Mouse (Mus musculus): ENCODE data around the gene Ston2.

Ston2 gene

GRCm38 (mm10) chr12:91787959-91788437 is at the start of gene Ston2:
Gene Ston2, minus strand, starts transcription at chr12:91788387.
- in situ Hi-C loops (cut with MboI, MseI): loop anchor here (5.0 kb wide), 1 partner anchor 141 kb away; no protein-coding TSS in a partner anchor

- in situ Hi-C loops (cut with MboI, MseI): no loop called here
Measured at GRCm38 (mm10) chr12:91837401-91838065, 49.3 kb upstream of the Ston2 start.

GRCm38 (mm10) chr12:91833939-91834333 is 45.7 kb upstream of the Ston2 start:
- in situ Hi-C loops (cut with MboI, MseI): no loop called here

GRCm38 (mm10) chr12:91833237-91833938 is 45.2 kb upstream of the Ston2 start:
- in situ Hi-C loops (cut with MboI, MseI): no loop called here

GRCm38 (mm10) chr12:91831410-91831809 is 43.2 kb upstream of the Ston2 start:
- in situ Hi-C loops (cut with MboI, MseI): no loop called here

- in situ Hi-C loops (cut with MboI, MseI): no loop called here
Measured at GRCm38 (mm10) chr12:91820461-91820860, 32.3 kb upstream of the Ston2 start.

- in situ Hi-C loops (cut with MboI, MseI): no loop called here
Measured at GRCm38 (mm10) chr12:91818726-91819125, 30.5 kb upstream of the Ston2 start.

GRCm38 (mm10) chr12:91815990-91816389 is 27.8 kb upstream of the Ston2 start:
- in situ Hi-C loops (cut with MboI, MseI): no loop called here

GRCm38 (mm10) chr12:91815552-91815951 is 27.4 kb upstream of the Ston2 start:
- in situ Hi-C loops (cut with MboI, MseI): no loop called here

- in situ Hi-C loops (cut with MboI, MseI): no loop called here
Measured at GRCm38 (mm10) chr12:91808911-91809310, 20.7 kb upstream of the Ston2 start.

- in situ Hi-C loops (cut with MboI, MseI): no loop called here
Measured at GRCm38 (mm10) chr12:91807761-91808160, 19.6 kb upstream of the Ston2 start.

GRCm38 (mm10) chr12:91807095-91807494 is 18.9 kb upstream of the Ston2 start:
- in situ Hi-C loops (cut with MboI, MseI): no loop called here

GRCm38 (mm10) chr12:91804262-91804661 is 16.1 kb upstream of the Ston2 start:
- in situ Hi-C loops (cut with MboI, MseI): no loop called here

- in situ Hi-C loops (cut with MboI, MseI): no loop called here
Measured at GRCm38 (mm10) chr12:91803207-91803932, 15.2 kb upstream of the Ston2 start.

- in situ Hi-C loops (cut with MboI, MseI): no loop called here
Measured at GRCm38 (mm10) chr12:91802586-91803206, 14.5 kb upstream of the Ston2 start.

- in situ Hi-C loops (cut with MboI, MseI): no loop called here
Measured at GRCm38 (mm10) chr12:91800861-91801385, 12.7 kb upstream of the Ston2 start.

- in situ Hi-C loops (cut with MboI, MseI): no loop called here
Measured at GRCm38 (mm10) chr12:91799821-91800335, 11.7 kb upstream of the Ston2 start.

GRCm38 (mm10) chr12:91799379-91799773 is 11.2 kb upstream of the Ston2 start:
- in situ Hi-C loops (cut with MboI, MseI): no loop called here

GRCm38 (mm10) chr12:91798720-91799378 is 10.7 kb upstream of the Ston2 start:
- in situ Hi-C loops (cut with MboI, MseI): no loop called here

- in situ Hi-C loops (cut with MboI, MseI): no loop called here
Measured at GRCm38 (mm10) chr12:91796774-91797173, 8.6 kb upstream of the Ston2 start.

- in situ Hi-C loops (cut with MboI, MseI): loop anchor here (5.0 kb wide), 2 partner anchors 166 to 366 kb away; no protein-coding TSS in a partner anchor
Measured at GRCm38 (mm10) chr12:91793266-91793665, 5.1 kb upstream of the Ston2 start.

Measured in regulatory T cell (primary cell).